Mouse (Mus musculus) NIH3T3 (cell line): ENCODE measurements around the gene Sacm1l.

ENCODE experiments used
- DNase-seq: peaks from one replicate; pipeline ENCODE4 v3.0.0-alpha.2; 2012; ENCODE audit warnings: low read depth

Gene Sacm1l

GRCm38 (mm10) chr9:123509638-123510604, 19.6 kb upstream of the Sacm1l start:
- DNase-seq: no peak

DNA sequence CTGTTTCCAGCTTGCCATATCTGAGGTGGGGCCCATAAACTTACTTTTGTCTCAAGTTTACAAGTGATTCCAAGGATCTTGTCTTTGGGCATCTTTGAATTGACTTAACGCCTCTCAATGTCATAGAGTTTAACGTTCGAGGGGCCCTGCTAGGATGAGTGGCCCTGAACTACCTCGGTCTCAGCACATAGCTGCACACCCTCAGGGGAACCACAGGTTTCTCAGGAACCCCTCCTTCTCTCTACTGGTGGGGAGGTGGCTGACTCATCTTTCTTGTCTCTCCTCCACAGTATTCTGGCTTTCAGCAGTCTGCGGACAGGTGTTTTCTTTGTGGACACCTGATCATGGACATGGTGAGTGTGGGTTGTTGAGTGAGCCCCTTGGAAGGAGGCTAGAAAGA, 18.6 kb upstream of the Sacm1l start:
- no peak for DNase-seq

DNA sequence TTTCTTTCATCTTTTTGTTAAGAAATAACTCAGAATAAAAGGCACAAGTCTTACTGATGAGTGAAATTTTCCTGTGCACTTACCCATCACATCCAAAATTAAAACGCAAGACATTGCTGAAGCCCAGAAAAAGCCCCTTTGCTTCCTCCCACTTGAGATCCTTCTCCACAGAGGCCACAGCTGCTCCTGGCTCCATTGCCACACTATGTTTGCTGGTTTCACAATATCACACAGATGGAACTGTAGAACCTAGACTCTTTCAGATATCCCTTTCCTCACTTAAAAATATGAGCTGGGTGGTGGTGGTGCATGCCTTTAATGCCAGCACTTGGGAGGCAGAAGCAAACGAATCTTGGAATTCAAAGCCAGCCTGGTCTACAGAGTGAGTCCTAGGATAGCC, 17.1 kb upstream of the Sacm1l start:
- DNase-seq: no peak

DNA sequence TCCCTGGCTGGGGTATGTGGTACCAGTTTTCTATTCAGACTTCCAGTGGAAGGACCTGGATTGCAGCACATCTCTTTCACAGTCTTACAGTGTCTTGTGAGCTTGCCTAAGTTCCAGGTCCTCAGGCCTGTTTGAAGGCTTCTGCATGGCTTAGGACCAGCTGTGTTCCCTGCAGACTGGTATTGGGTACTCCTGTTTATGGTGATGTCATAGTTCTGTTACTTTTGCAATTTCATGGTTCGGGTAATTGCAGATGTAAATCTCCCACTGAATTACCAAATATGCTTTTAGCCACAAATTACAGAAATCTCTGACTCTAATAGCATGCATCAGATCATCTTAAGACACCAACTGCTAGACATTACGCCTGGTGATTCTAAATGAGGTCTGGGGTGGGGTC, 14.5 kb upstream of the Sacm1l start:
- peak; percentile 11 for DNase-seq

DNA sequence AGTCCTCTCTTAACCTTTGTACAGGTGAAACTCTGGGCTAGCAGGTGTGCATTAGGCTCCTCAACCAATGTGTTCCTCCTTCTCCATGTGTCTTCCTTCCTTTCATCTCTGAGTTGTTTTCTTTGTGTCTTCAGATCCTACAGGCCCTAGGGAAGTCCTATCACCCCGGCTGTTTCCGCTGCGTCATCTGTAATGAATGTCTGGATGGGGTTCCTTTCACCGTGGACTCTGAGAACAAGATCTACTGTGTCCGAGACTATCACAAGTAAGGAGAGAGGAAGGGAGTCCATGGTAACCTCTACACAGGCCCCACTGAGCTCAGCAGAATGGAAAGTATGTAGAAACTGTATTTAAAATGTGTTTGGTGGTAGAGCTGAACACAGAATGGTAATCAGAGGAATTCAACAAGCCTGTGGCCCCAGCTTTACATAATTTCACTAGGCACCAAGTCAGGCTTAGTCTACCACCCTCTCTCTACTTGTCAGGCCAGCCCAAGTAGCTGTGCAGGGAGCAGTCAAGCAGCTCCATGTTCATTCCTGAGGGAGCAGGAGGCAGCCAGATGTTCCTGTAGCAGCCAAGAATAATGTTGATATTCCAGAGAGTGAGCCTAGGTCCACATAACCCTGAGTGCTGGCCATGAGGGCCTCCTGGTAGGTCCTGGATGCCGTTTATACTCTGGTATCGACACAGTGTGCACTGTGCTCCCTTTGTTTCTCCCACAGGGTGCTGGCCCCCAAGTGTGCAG, 12.7 kb upstream of the Sacm1l start:
- no peak for DNase-seq

DNA sequence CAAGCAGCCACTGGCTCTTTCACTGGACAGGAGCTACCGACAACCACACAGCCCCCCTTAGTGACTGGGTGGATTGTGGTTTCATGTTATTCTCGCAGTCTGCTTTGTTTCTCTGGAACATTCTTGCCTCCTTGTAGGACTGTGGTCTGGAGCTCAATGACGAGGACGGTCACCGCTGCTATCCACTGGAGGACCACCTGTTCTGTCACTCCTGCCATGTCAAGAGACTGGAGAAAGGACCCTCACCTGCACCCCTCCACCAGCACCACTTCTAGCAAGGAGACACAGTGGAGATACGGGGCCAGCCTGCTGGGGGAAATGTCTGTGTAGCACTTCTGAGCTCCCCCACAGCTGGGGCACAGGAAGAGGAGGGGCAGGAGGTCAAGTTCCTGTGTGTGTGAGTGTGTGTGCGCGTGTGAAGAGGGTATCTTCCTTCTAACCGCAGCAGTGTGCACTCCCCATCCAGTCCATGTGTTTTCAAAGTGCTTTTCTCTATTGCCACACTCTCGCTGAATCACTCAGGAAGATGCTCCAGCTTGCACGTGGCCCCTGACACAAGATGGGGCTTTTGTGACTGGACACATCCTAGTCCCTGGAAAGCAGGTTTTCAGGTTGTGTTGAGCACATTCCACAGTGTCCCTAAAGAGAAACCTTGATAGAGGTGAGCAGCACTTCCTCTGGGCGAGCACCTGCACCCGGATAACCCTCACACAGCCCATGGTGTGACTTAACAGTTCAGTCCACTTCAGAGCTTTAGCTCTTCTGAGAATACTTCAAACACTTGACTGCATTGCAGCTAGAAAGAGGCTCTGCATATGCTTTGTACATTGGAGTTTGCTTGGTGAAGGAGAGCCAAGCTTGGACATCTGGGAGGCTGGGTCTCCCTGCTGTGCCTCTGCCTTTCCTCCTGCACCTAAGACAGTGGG, 10.3 kb upstream of the Sacm1l start:
- DNase-seq: no peak

DNA sequence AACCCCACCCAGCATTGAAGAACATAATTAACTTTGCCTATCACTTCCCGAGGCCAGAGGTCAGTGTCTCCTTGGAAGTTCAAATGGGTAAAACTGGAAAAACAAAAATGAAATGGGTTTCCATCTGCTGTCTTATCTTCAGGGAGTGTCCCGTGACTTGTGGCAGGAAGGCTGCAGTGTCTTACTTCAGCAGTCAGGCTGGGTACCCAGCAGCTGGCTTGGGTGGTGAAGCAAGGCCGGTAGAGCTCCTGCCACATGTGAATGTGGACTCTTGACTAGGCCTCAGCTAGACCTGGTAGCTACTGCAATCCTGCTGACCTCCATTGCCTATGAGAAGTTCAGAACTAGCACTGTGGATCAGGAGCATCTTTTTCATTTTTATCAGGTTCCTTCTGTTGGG, 8.8 kb upstream of the Sacm1l start:
- DNase-seq: no peak

DNA sequence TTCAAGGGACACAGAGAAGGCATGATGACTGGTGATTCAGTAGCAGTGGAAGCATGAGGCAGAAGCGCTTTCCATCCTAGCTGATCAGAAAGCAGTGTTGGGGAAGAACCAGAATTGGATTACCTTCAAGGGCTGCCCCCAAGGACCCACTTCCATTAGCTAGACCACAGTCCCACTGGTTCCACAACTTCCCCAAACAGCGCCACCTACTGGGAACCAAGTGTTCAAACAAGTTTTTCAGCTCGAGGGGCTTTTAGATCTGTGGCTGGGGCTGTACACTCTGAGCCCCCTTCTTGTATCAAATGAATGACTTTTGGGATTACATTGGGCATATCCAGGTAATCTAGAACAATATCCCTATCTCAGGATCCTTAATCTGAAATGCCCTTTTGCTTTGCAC, 5.9 kb upstream of the Sacm1l start:
- DNase-seq: peak; percentile 52

DNA sequence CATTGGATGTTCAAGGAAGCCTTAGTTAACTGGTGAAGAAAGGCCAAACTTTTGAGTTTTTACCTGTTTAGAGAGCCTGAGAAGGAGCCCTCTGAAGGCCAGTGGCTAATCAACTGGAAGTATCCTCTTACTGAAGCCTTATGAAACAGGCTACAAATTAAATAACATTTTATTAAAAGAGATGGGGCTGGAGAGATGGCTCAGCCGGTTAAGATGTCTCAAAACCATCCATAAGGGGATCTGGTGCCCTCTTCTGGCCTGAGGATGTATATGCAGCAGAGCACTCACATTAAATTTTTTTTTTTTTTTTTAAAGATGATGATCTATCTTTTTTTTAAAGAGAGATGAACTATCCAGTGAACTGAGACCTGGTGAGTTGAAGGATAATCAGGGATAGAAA, 4.5 kb upstream of the Sacm1l start:
- peak; percentile 87 for DNase-seq

DNA sequence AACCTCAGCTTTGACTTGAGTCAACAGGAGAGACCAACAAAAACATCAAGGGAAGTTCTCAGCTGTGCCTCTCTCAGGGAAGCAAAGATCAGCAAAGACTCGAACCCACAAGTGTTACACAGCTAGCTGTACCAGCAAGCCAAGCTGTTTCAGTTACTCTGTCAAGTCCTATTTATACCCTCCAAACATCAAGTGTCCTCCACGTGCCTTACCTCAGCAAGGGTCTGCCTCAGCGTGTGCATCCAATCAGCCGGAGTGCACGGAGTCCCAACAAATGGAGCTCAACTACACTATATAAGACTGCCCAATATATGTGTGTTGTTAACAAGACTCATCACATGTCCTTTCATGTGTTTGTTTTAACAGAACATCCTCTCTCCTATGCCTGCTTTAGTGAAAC, 3.1 kb upstream of the Sacm1l start:
- no peak for DNase-seq

GRCm38 (mm10) chr9:123528087-123528925, 1.3 kb upstream of the Sacm1l start:
- peak; percentile 57 for DNase-seq

- peak; percentile 63 for DNase-seq
Measured at GRCm38 (mm10) chr9:123528926-123529295, 648 bp upstream of the Sacm1l start.

DNA sequence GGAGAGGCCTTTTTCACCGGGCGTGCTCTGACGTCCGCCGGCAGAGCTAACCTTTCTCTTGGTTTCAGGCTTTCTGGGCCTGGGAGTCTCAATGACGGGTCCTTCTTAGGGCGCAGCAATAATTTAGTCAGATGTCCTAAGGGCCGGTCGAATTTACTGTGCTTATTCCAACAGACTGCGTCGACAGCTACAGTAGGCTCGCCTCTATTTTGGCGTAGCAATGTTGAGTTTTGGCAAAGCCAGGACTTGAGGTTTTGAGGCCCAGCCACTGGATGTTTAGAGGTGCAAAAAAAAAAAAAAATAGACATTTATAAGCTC, 558 bp downstream of the Sacm1l start:
- no peak for DNase-seq

- peak; percentile 20 for DNase-seq
Measured at GRCm38 (mm10) chr9:123530566-123531130, 1.1 kb downstream of the Sacm1l start.

- DNase-seq: no peak
Measured at GRCm38 (mm10) chr9:123531234-123531633, 1.7 kb downstream of the Sacm1l start.

GRCm38 (mm10) chr9:123536613-123537012, 7.1 kb downstream of the Sacm1l start:
- no peak for DNase-seq

- DNase-seq: no peak
Measured at GRCm38 (mm10) chr9:123538189-123538588, 8.6 kb downstream of the Sacm1l start.

GRCm38 (mm10) chr9:123539093-123539492, 9.5 kb downstream of the Sacm1l start:
- DNase-seq: no peak

DNA sequence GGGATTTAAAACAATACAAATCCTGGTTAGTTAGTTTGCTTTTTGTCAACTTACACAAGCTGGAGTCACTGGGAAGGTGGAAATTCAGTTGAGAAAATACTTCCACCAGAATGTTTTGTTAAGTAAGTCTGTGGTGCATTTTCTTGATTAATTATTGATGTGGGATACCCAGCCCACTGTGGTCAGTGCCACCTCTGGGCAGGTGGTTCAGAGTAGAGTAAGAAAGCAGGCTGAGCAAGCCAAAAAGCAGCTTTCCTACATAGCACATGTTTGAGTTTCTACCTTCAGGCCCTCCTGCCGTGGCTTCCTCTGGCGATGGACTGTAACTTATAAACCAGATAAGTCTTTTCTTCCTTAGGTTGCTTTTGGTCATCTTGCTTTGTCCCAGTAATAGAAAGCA, 10.3 kb downstream of the Sacm1l start:
- DNase-seq: no peak

- DNase-seq: no peak
Measured at GRCm38 (mm10) chr9:123554599-123554998, 25.0 kb downstream of the Sacm1l start.
